Mouse (Mus musculus): Measurements from ENCODE around the gene Amotl1.

Gene Amotl1

GRCm38 (mm10) chr9:14644956-14645355, at the start of gene Amotl1:
Amotl1 (minus strand) TSS chr9:14645056.
- DNase-seq (ENCODE audit: low read depth, low spot score), result no peak

DNA sequence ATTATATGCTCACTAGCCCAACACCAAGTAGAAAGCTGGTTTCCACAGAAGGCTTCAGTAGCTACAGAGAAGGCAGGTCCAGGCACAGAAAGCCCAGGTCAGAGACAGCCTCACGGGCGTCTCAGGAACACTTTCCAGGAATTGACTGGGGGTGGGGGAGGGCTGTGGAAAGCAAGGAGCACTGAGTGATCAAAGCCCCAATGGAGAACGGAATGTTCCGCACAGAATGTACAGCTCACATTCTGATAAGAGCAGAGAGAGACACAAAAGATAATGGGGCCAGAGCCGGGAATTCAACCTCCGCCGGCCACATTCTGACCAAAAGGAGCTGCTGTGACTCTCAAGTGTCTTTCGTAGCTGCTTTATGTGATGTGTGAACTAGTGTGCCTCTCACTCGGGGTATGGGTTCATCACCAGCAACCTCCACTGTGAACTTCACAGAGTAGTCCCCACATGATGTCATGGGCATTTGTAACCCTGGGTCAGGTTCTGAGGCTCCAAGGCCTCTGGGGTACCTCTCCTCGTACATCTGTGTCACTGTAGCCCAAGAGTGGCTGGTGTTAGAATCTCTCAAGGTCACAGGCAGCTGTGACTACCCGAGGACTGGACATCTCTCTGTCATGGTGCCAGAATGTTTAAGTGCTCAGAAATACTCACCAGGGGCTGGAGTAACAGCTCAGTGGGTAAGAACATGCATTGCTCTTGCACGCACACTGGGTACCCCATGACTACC, 44.7 kb upstream of the Amotl1 start:
- no peak for DNase-seq (ENCODE audit: low read depth, low spot score)

- no peak for DNase-seq (ENCODE audit: low read depth, low spot score)
These were observed 39.5 kb upstream of the Amotl1 start for GRCm38 (mm10) chr9:14684363-14684762.

DNA sequence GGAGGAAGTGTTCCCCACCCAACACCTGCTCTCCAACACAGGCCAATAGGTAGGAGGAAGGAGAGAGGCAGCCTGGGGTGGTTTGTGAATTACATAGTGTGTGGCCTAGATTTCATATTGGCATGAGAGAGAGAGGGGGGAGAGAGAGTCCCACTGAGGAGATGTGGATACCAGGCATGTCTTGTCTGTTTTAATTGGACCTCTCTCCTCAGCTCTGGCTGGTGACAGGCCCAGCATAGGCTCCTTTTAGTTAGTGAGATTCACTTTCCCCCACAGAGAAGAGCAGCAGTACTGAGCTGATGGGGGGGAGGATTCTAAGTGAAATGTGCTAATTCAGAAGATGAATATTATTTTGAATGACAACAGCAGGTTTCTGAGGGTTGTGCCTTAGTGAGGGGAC, 37.9 kb upstream of the Amotl1 start:
- DNase-seq (ENCODE audit: low read depth, low spot score), result no peak

DNA sequence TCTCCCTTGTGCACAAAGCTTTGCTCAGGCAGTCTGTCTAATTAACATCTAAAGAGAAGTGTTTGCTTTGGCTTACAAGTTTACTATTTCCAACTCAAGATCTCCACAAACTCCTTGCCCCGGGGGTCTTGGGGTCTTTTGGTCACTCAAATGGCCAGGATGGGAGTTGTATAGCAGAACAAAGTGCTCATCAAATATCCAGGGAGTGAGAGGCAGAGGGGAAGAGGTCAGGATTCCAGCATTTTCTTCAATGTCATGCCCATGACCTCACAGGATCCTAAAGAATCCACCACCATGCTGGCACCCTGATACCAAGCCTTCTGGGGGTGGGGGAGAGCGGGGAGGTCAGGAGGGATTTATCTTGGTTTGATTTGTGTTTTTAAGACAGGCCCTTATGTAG, 35.7 kb upstream of the Amotl1 start:
- peak; percentile 33 for DNase-seq (ENCODE audit: low read depth, low spot score)

DNA sequence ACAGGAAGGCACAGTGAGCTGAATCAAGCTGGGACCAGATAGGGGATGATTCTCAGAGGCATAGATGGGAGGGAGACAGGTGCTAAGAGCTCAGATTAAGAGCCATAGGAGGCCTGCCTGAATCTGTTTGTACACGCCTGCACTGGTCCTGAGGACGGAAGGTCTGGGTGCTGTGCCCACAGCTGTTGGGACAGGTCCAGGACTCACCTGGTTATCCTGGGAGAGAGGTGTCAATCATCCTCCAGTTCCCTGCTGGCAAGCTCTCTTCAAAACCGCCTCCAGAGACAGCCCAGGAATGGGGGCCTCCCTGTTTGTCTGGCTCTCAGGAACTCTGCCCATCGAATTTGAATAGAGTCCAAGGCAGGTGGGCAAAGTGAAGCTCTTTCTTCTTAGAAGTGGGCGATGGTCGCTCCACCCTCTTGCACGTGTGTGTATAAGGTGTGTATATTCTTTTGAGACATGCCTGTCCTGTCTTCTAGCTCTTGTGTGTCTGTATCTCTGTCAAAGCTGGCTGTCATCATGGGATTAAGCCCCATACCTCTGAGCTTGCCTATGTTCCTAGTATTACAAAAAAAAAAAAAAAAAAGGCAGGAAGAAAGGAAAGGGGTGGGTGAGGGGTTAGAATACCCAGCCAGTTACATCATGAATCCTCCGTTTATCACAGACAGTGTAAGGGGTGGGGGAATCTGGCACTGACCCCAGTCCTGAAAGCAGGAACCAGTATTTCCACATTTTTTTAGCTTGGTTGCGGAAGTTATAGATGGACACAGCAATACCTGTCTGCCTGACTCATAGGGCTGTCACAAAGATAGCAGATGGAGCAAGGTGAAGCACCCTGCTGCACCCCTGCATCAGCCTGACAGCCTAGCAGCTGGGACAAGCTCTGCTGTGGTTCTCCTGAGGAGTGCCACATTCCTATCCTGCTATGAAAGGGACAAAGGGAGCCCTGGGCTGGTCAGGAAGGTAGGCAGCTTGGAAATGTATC, 31.1 kb upstream of the Amotl1 start:
- peak; percentile 63 for DNase-seq (ENCODE audit: low read depth, low spot score)

GRCm38 (mm10) chr9:14674506-14674905, 29.6 kb upstream of the Amotl1 start:
- no peak for DNase-seq (ENCODE audit: low read depth, low spot score)

GRCm38 (mm10) chr9:14673109-14673508, 28.3 kb upstream of the Amotl1 start:
- DNase-seq (ENCODE audit: low read depth, low spot score), result no peak

GRCm38 (mm10) chr9:14671965-14672364, 27.1 kb upstream of the Amotl1 start:
- peak; percentile 36 for DNase-seq (ENCODE audit: low read depth, low spot score)

DNA sequence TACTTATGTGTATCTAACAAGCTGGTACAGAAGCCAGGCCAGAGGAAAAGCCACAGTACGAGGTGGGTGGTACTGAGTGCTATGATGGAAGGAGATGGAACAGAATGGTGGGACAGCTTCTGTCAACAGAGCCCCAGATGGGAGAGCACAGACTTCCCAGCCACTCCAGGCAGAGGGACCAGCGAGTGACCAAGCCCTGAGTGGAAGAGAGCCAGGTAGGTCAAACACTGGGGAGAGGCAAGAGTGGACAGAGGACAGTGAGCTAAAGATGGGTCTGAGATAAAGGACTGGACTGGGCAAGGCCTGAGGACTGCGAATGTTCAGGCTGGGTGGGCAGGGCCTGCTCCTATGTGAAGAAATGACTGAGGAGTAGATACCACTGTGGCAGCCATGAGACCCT, 23.5 kb upstream of the Amotl1 start:
- no peak for DNase-seq (ENCODE audit: low read depth, low spot score)

DNA sequence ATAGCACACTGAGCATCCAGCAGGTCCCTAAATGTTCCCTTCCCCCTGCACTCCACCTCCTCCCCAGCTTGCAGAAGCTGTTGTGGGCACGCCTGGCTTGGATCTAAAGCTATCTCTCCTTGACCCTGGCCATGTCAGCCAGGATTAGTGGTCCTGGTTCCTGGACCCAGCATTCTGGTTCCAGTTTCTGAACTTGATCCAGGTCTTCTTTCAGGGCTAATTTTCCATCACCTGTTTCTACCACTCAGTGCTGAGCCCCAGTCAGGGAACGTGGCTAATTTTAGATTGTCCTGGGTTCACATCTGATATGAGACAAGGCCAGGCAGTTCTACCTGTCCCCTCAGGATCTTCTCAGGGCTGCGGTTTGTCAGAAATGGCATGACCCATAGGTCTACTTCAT, 21.2 kb upstream of the Amotl1 start:
- DNase-seq (ENCODE audit: low read depth, low spot score), result no peak

DNA sequence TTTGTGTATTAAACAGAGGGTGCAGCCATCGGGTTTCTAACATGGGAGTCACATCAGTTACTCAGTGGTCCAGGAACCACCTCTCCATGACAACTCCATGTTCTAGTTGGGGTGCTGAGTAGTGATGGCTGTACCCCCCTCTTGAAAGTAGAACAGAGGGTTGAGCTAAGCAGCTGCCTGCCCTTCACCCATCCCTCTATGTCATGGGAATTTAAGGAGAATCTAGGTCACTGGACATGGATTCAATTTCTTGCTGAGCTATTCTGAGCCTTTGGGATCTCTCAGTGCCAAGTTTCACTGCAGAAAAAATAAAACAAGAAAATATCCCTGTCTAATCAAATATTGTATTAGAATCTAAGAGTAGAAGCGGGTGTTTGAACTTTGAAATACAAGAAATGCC, 18.7 kb upstream of the Amotl1 start:
- DNase-seq (ENCODE audit: low read depth, low spot score), result no peak

GRCm38 (mm10) chr9:14662876-14663275, 18.0 kb upstream of the Amotl1 start:
- peak; percentile 41 for DNase-seq (ENCODE audit: low read depth, low spot score)

- no peak for DNase-seq (ENCODE audit: low read depth, low spot score)
These were observed 17.3 kb upstream of the Amotl1 start for GRCm38 (mm10) chr9:14662138-14662537.

- no peak for DNase-seq (ENCODE audit: low read depth, low spot score)
These were observed 13.1 kb upstream of the Amotl1 start for GRCm38 (mm10) chr9:14657926-14658325.

- DNase-seq (ENCODE audit: low read depth, low spot score), result peak; percentile 65
These were observed 9.2 kb upstream of the Amotl1 start for GRCm38 (mm10) chr9:14654010-14654409.

- DNase-seq (ENCODE audit: low read depth, low spot score), result no peak
These were observed 7.9 kb upstream of the Amotl1 start for GRCm38 (mm10) chr9:14652761-14653160.

DNA sequence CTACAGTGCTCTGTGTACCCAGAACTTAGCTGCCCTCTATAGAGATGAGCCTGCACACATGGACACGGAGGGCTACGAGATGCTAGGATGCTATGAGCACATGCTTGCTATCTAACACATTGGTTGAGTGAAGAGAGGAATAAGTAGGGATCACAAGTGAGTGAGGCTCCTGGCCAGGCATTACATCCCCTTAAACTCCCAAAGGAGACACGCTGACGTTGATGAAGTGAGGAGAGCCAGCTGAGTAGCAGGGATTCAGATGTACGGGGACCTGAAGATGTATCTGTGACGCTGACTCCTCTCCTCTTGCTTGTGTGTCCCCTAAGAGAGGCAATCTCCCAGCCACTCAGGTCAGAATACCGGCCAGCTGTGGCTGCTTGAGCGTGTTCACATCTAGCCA, 3.0 kb upstream of the Amotl1 start:
- DNase-seq (ENCODE audit: low read depth, low spot score), result no peak

DNA sequence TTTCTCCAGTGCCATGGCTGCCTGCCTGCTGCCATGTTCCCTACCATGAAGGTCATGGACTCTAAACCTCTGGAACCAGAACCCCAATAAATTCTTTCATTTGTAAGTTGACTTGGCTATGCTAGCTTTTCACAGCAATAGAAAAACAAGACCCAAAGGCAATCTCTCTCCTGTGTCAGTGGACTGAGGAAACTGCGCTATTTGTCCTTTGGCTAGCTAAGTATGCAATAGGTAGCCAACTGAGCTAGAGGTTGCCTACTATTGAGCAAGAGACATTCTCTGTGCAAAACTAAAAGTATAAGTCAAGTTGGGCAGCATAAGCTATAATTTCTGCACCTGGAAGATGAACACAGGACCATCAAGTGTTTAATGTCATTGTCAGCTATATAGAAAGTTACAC, 1.8 kb upstream of the Amotl1 start:
- no peak for DNase-seq (ENCODE audit: low read depth, low spot score)

DNA sequence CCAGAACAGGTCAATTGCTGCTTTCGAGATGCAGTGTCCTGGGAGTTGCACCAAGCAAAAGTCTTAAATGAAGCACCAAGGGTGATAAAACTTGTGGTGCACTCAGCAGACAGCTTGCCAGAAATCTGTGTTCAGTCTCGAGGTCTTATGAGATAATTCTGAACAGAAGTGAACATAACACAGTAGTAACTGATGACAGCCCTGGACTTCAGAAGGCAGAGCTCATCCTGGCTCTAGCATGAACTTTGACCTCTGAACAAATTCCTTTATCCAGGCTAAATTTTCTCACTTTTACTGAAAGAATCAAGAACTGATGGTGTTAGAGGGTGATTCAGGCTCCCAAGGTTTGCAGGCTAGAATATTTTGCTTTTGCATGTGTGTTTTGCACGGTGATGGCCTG, 1.2 kb upstream of the Amotl1 start:
- DNase-seq (ENCODE audit: low read depth, low spot score), result no peak

GRCm38 (mm10) chr9:14643328-14643727, 1.5 kb downstream of the Amotl1 start:
- DNase-seq (ENCODE audit: low read depth, low spot score), result peak; percentile 65

DNA sequence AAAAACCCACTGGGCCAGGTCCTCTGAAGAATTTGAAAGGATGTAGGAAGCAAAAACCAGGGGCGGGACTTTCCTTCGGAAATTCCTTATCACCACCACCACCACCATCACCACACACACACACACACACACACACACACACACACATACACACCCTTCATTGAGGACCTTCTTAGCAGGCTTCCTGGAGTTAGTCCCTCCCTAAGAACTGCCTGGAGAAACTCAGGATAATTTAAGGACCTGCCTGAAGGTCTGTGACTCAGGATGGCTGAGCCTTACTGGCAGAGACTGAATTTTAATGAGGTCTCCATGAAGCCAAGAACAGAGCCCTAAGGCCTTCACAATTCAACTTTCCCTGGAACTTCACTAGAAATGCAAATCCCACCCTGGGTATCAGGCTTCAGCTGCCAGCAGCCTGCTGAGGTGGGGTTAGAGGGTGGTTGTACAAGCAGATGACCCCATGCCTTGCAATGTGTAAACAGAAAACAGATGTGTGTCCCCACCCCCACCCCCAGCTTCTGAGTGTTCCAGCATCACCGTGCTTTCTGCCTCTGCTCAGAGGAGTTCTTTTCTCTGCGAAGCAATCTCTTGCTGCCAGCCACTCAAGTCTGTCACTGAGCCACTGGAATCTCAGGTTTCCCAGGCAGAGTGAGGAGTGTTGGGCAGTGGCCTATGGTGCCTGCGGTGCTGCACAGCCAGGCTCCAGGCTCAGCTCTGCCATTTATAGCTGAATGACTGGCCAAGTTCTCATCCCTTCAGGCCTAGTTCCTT, 2.4 kb downstream of the Amotl1 start:
- DNase-seq (ENCODE audit: low read depth, low spot score), result peak; percentile 61

Data from R1 (cell line).